Mouse (Mus musculus) neural tube, embryonic 15.5 days (tissue): ENCODE data around the gene Cyp4f16. TPM values are rescaled to one million over a fixed set of nuclear protein-coding genes. Genes with fewer than 3 reads are reported as not detected.
"Not testable (repeated sequence)": the region's sequence is repeated elsewhere in the genome, so short reads cannot be mapped to it uniquely, and the experiment has no call there.

ENCODE experiments used
- ATAC-seq: fragments of 200-750 bp; cut with Nextera tagmentation; 2 replicates; pipeline ENCODE4 v1.8.0; 2017; ENCODE audit warnings: mild to moderate bottlenecking, moderate TSS enrichment, moderate library complexity; ENCODE audit not compliant: low FRiP score
- H3K27ac ChIP-seq: fragments of 300-500 bp; sonication (generic); replicated peaks from 2 replicates; pipeline ENCODE4 v1.5.1; 2015; ENCODE audit warnings: mild to moderate bottlenecking, inconsistent platforms
- H3K27me3 ChIP-seq: fragments of 300-500 bp; sonication (generic); replicated peaks from 2 replicates; pipeline ENCODE4 v1.6.1; 2015; ENCODE audit warnings: inconsistent platforms
- H3K36me3 ChIP-seq: fragments of 300-500 bp; sonication (generic); 2 replicates; pipeline ENCODE4 v1.6.1; 2015; ENCODE audit warnings: inconsistent platforms
- H3K4me1 ChIP-seq: fragments of 300-500 bp; sonication (generic); 2 replicates; pipeline ENCODE4 v1.6.1; 2015; ENCODE audit warnings: inconsistent platforms
- H3K4me2 ChIP-seq: fragments of 300-500 bp; sonication (generic); 2 replicates; pipeline ENCODE4 v1.6.1; 2015; ENCODE audit warnings: inconsistent platforms, mild to moderate bottlenecking, moderate library complexity
- H3K4me3 ChIP-seq: fragments of 300-500 bp; sonication (generic); replicated peaks from 2 replicates; pipeline ENCODE4 v1.5.1; 2015; ENCODE audit warnings: mild to moderate bottlenecking, inconsistent platforms
- H3K9ac ChIP-seq: fragments of 300-500 bp; sonication (generic); replicated peaks from 2 replicates; pipeline ENCODE4 v1.6.1; 2015; ENCODE audit warnings: mild to moderate bottlenecking, inconsistent platforms
- H3K9me3 ChIP-seq: fragments of 300-500 bp; sonication (generic); replicated peaks from 2 replicates; pipeline ENCODE4 v1.6.1; 2016; ENCODE audit warnings: inconsistent platforms
- WGBS: fragments of 180-500 bp; shearing (Covaris S2); methylation state at CpG from one replicate; pipeline ENCODE4 v1.1.7; 2015; ENCODE audit warnings: mixed read lengths; 5-methylcytosine and 5-hydroxymethylcytosine counted together
- polyA plus RNA-seq: library from polyadenylated mRNA; unstranded; fragments of >200 nt; fragmentation: Nextera tagmentation; extraction: Ambion mirVana; gene quantifications from 2 replicates; pipeline ENCODE4 v1.2.1, GENCODE M21; 2015

Cyp4f16 gene
- polyA plus RNA-seq, result 19.1 and 19.4 TPM in 2 replicates

GRCm38 (mm10) chr17:32536051-32536866, at the start of gene Cyp4f16:
Gene Cyp4f16, plus strand, starts transcription at chr17:32536558.
- Histone ChIP-seq H3K4me1 (peaks cover 14% of the 10 kb centered on the region), H3K4me2 (peak within 1 kb of the TSS; percentile 67), H3K4me3 (peak within 1 kb of the TSS; percentile 47), H3K9ac (peak within 1 kb of the TSS; percentile 42), H3K27ac (peak within 1 kb of the TSS; percentile 28; the same call in 1 of the 2 replicates)
- not testable (repeated sequence) for H3K27me3 ChIP-seq, H3K36me3 ChIP-seq, H3K9me3 ChIP-seq
- WGBS, result 10% methylated on average over 5 of the region's 5 CpGs
- ATAC-seq, result peak; percentile 94

- ATAC-seq, result peak; percentile 45; the same call in 1 of the 2 replicates
- H3K4me1 ChIP-seq, result peaks cover 4% of the 10 kb centered on the region; the same call in 1 of the 2 replicates
- H3K36me3 ChIP-seq, result no peaks in the 10 kb centered on the region
- H3K27me3 ChIP-seq, result peaks cover 15% of the 10 kb centered on the region
- H3K27ac ChIP-seq, result no peak overlapping the region
- H3K9me3 ChIP-seq, result no peaks in the 10 kb centered on the region
- peak overlapping the region; percentile 29 for H3K4me3 ChIP-seq
- 8% methylated on average over 30 of the region's 30 CpGs for WGBS
- peak overlapping the region; percentile 33 for H3K9ac ChIP-seq
- H3K4me2 ChIP-seq, result peak overlapping the region; percentile 54
Measured at GRCm38 (mm10) chr17:32492349-32492980, 43.9 kb upstream of the Cyp4f16 start.

GRCm38 (mm10) chr17:32494601-32495000, 41.8 kb upstream of the Cyp4f16 start:
- H3K9ac ChIP-seq, result no peak overlapping the region
- peaks cover 4% of the 10 kb centered on the region; the same call in 1 of the 2 replicates for H3K4me1 ChIP-seq
- no peak overlapping the region for H3K4me2 ChIP-seq
- WGBS, result 54% methylated on average over 1 of the region's 1 CpGs
- no peak overlapping the region for H3K27ac ChIP-seq
- ATAC-seq, result peak; percentile 74; the same call in 1 of the 2 replicates
- no peaks in the 10 kb centered on the region for H3K36me3 ChIP-seq
- peaks cover 15% of the 10 kb centered on the region for H3K27me3 ChIP-seq
- no peak overlapping the region for H3K4me3 ChIP-seq
- no peaks in the 10 kb centered on the region for H3K9me3 ChIP-seq

GRCm38 (mm10) chr17:32500511-32500910, 35.8 kb upstream of the Cyp4f16 start:
- H3K36me3 ChIP-seq, H3K4me1 ChIP-seq, H3K27me3 ChIP-seq, ATAC-seq, H3K4me2 ChIP-seq, H3K4me3 ChIP-seq, H3K9ac ChIP-seq, H3K9me3 ChIP-seq, H3K27ac ChIP-seq: not testable (repeated sequence)
- WGBS, result 84% methylated on average over 4 of the region's 4 CpGs

- no peaks in the 10 kb centered on the region for H3K9me3 ChIP-seq
- H3K27me3 ChIP-seq, result no peaks in the 10 kb centered on the region
- peaks cover 11% of the 10 kb centered on the region for H3K4me1 ChIP-seq
- H3K27ac ChIP-seq, result no peak overlapping the region
- 63% methylated on average over 3 of the region's 3 CpGs for WGBS
- no peak overlapping the region for H3K9ac ChIP-seq
- ATAC-seq, result no peak
- no peaks in the 10 kb centered on the region for H3K36me3 ChIP-seq
- no peak overlapping the region for H3K4me2 ChIP-seq
- H3K4me3 ChIP-seq, result no peak overlapping the region
Measured at GRCm38 (mm10) chr17:32501051-32501450, 35.3 kb upstream of the Cyp4f16 start.

GRCm38 (mm10) chr17:32503111-32503510, 33.2 kb upstream of the Cyp4f16 start:
- Histone ChIP-seq H3K4me2 (no peak overlapping the region), H3K4me3 (no peak overlapping the region), H3K9me3 (no peaks in the 10 kb centered on the region), H3K4me1 (peaks cover 22% of the 10 kb centered on the region), H3K9ac (no peak overlapping the region), H3K27me3 (no peaks in the 10 kb centered on the region), H3K27ac (no peak overlapping the region), H3K36me3 (no peaks in the 10 kb centered on the region)
- 80% methylated on average over 2 of the region's 2 CpGs for WGBS
- ATAC-seq, result no peak

GRCm38 (mm10) chr17:32505851-32506728, 30.3 kb upstream of the Cyp4f16 start, which contains the start of gene Cyp4f17:
Gene Cyp4f17, plus strand, starts transcription at chr17:32506050.
- peaks cover 11% of the 10 kb centered on the region; the same call in 1 of the 2 replicates for H3K36me3 ChIP-seq
- no peaks in the 10 kb centered on the region for H3K9me3 ChIP-seq
- H3K4me1 ChIP-seq, result peaks cover 22% of the 10 kb centered on the region
- H3K4me2 ChIP-seq, result peak within 1 kb of the TSS; percentile 74
- no peaks in the 10 kb centered on the region for H3K27me3 ChIP-seq
- peak within 1 kb of the TSS; percentile 75 for H3K27ac ChIP-seq
- peak within 1 kb of the TSS; percentile 45 for H3K4me3 ChIP-seq
- ATAC-seq, result peak; percentile 92
- H3K9ac ChIP-seq, result peak within 1 kb of the TSS; percentile 58
- under 1% methylated on average over 28 of the region's 30 CpGs for WGBS

GRCm38 (mm10) chr17:32506729-32507245, 29.6 kb upstream of the Cyp4f16 start:
- 44% methylated on average over 9 of the region's 9 CpGs for WGBS
- peaks cover 11% of the 10 kb centered on the region; the same call in 1 of the 2 replicates for H3K36me3 ChIP-seq
- peak overlapping the region; percentile 45 for H3K4me3 ChIP-seq
- no peak; the same call in 1 of the 2 replicates for ATAC-seq
- peak overlapping the region; percentile 58 for H3K9ac ChIP-seq
- peak overlapping the region; percentile 74 for H3K4me2 ChIP-seq
- H3K9me3 ChIP-seq, result no peaks in the 10 kb centered on the region
- H3K4me1 ChIP-seq, result peaks cover 22% of the 10 kb centered on the region
- H3K27ac ChIP-seq, result peak overlapping the region; percentile 75
- no peaks in the 10 kb centered on the region for H3K27me3 ChIP-seq

GRCm38 (mm10) chr17:32516126-32516525, 20.2 kb upstream of the Cyp4f16 start:
- Histone ChIP-seq H3K27me3 (no peaks in the 10 kb centered on the region), H3K27ac (no peak overlapping the region), H3K9ac (no peak overlapping the region), H3K36me3 (peaks cover 12% of the 10 kb centered on the region), H3K4me3 (no peak overlapping the region), H3K9me3 (no peaks in the 10 kb centered on the region), H3K4me1 (no peaks in the 10 kb centered on the region), H3K4me2 (no peak overlapping the region)
- WGBS, result 73% methylated on average over 5 of the region's 5 CpGs
- ATAC-seq, result no peak

GRCm38 (mm10) chr17:32521981-32522380, 14.4 kb upstream of the Cyp4f16 start:
- Histone ChIP-seq H3K27ac (no peak overlapping the region), H3K4me1 (no peaks in the 10 kb centered on the region), H3K9ac (no peak overlapping the region), H3K4me2 (no peak overlapping the region), H3K27me3 (no peaks in the 10 kb centered on the region), H3K36me3 (peaks cover 38% of the 10 kb centered on the region), H3K4me3 (no peak overlapping the region), H3K9me3 (no peaks in the 10 kb centered on the region)
- 90% methylated on average over 5 of the region's 5 CpGs for WGBS
- no peak for ATAC-seq

GRCm38 (mm10) chr17:32522386-32522785, 14.0 kb upstream of the Cyp4f16 start:
- Histone ChIP-seq H3K9ac (no peak overlapping the region), H3K9me3 (no peaks in the 10 kb centered on the region), H3K4me3 (no peak overlapping the region), H3K4me1 (no peaks in the 10 kb centered on the region), H3K4me2 (no peak overlapping the region), H3K36me3 (peaks cover 38% of the 10 kb centered on the region), H3K27ac (no peak overlapping the region), H3K27me3 (no peaks in the 10 kb centered on the region)
- WGBS, result 92% methylated on average over 4 of the region's 4 CpGs
- ATAC-seq, result no peak
